13 mouse cellular contexts compared by ENCODE assay signal in the genomic region with DNA sequence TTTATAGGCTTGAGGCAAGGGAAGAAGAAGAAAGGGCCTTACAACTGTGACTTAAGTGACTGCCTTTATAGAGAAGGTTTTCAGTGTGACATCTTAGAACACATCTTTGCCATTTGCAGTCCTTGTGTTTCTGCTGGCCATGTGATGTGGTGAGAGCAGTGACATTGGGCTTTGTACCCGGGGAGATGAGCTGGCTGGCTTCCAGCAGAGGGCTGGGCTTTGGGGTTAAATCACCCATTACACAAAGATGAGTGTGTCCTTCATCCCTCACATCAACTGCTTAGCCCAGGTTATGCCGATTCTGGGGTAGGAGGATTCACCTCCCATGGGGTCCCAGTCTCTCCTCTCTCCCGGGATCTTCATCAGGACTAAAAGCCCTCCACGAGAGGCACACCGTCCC. TPM values are rescaled to one million over a fixed set of nuclear protein-coding genes. Genes with fewer than 3 reads are reported as not detected.
DNase-seq lines count a peak whose midpoint lies in the region.
"Had no signal": no experiment of that assay in that cellular context is flagged by ENCODE, and none has a peak within 500 bp of the region (broad histone marks: within the 10 kb centered on the region; RNA-seq: fewer than 3 reads in every experiment).

No protein-coding gene starts in this region.

- no peak overlapping the region for H3K4me3 ChIP-seq in limb, embryonic 10.5 days
- H3K4me3 ChIP-seq: forebrain, embryonic 12.5 days; lung, embryonic 15.5 days; midbrain, embryonic 15.5 days; neural tube, embryonic 13.5 days had no signal

- 83% methylated on average over 5 of the region's 5 CpGs for WGBS in limb, embryonic 10.5 days

- DNase-seq in lung, postnatal 14 days = peak; percentile 9
- no peak for DNase-seq in lung, adult 18-20 months
- peak; percentile 19 for DNase-seq in NIH3T3 (ENCODE audit: low read depth)
- DNase-seq in adrenal gland, postnatal 10 days = peak; percentile 82
- peak; percentile 35 for DNase-seq in limb, embryonic 10.5 days (ENCODE audit: low spot score)
- DNase-seq in urinary bladder, postnatal 10 days (ENCODE audit: low spot score) = no peak
- no peak for DNase-seq in embryo, embryonic 10.5 days (ENCODE audit: low spot score)
- DNase-seq: cerebellum, adult 11 months; embryo, embryonic 11 days had no signal

- H3K27me3 ChIP-seq in limb, embryonic 10.5 days (ENCODE audit: low read depth, poor library complexity, severe bottlenecking) = no peaks in the 10 kb centered on the region
- H3K27me3 ChIP-seq: lung, embryonic 15.5 days; midbrain, embryonic 15.5 days had no signal

- H3K9me3 ChIP-seq in limb, embryonic 10.5 days (replicated peaks) = no peaks in the 10 kb centered on the region
- H3K9me3 ChIP-seq: forebrain, embryonic 12.5 days; lung, embryonic 15.5 days; midbrain, embryonic 15.5 days; neural tube, embryonic 13.5 days had no signal

- H3K36me3 ChIP-seq in limb, embryonic 10.5 days = peaks cover 21% of the 10 kb centered on the region
- H3K36me3 ChIP-seq: midbrain, embryonic 15.5 days had no signal

- H3K4me1 ChIP-seq in limb, embryonic 10.5 days = peaks cover 67% of the 10 kb centered on the region
- H3K4me1 ChIP-seq: lung, embryonic 15.5 days had no signal

- peak overlapping the region; percentile 83 for H3K27ac ChIP-seq in limb, embryonic 10.5 days
- H3K27ac ChIP-seq: forebrain, embryonic 12.5 days; lung, embryonic 15.5 days; midbrain, embryonic 15.5 days; neural tube, embryonic 13.5 days had no signal

RNA-seq across cellular contexts. Expression of a gene that starts 41.4 kb away (rescaled TPM):
- total RNA-seq in adrenal gland, postnatal 10 days (2021) = 10 to 100 TPM; 25.0 to 25.7 TPM
- 23.7 and 23.8 TPM in 2 replicates for polyA plus RNA-seq in limb, embryonic 10.5 days (2016; fragmentation: Nextera tagmentation; extraction: Ambion mirVana)

Comparison
In these comparisons a context has a peak if more than half of its experiments do, and no peak if none do; other contexts are left out.
1. DNase-seq: peak in lung, postnatal 14 days (single experiment), NIH3T3 (single experiment), adrenal gland, postnatal 10 days (single experiment) and limb, embryonic 10.5 days (single experiment); none in lung, adult 18-20 months (0 of 2), urinary bladder, postnatal 10 days (single experiment) and embryo, embryonic 10.5 days (single experiment).